Mouse (Mus musculus): Measurements from ENCODE around the gene Scgb1b20. TPM values are rescaled to one million over a fixed set of nuclear protein-coding genes. Genes with fewer than 3 reads are reported as not detected.

Scgb1b20 gene
- not detected for polyA plus RNA-seq (2014; fragmentation: Illumina TruSeq; extraction: RNeasy Lipid Tissue Mini Kit (QIAGEN cat#74804); ENCODE audit: low read depth, low replicate concordance)

DNA sequence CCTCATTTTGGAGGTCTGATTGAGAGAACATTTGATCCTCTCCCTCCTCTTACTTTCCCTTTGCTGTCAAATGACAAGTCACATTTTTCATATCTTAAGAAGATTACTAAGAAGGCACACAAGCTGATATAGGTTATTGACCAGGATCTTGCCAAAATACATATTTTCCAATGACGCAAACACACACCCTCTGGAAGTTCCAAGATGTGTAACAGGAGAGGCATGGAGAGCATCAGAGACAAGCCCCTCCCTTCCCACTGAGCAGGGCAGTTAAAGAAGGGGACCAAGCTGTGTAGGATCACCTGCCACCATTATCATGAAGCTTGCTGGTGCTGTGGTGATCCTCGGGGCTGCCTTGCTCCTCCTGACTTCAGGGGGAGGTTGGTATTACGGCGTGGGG lies at the start of gene Scgb1b20:
TSS of gene Scgb1b20 (plus strand) at position 301 of the 400 bp plus-strand sequence.

DNA sequence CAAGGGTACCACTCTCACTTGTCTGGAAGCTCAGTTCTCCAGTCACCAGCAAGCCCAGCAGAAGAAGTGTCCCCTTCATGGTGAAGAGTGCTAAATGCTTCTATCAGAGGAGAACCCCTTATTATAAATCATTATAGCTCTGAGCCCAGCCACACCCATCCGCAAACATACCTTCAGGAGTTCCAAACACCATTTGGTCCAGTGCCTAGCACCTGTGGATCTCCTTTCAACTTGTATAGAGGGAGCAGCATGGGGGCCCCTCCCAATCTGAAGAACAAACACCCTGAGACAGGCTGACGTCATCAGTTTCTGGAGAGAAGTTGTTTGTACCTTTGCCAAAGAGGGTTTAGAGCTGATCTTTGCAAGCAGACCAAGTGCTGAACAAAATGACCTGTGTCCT lies 6.8 kb upstream of the Scgb1b20 start, which contains the start of gene Scgb2b20:
TSS of gene Scgb2b20 (minus strand) at position 101 of the 400 bp plus-strand sequence.

Other genes starting within 250 kb of the Scgb1b20 start
- gene Scgb2b18, start 199.4 kb upstream of the Scgb1b20 start, polyA plus RNA-seq (2014; fragmentation: Illumina TruSeq; extraction: RNeasy Lipid Tissue Mini Kit (QIAGEN cat#74804); ENCODE audit: low read depth, low replicate concordance), result not detected
- gene Scgb1b18, start 187.7 kb upstream of the Scgb1b20 start, polyA plus RNA-seq (2014; fragmentation: Illumina TruSeq; extraction: RNeasy Lipid Tissue Mini Kit (QIAGEN cat#74804); ENCODE audit: low read depth, low replicate concordance), result not detected
- gene Scgb2b19, start 92.9 kb upstream of the Scgb1b20 start, polyA plus RNA-seq (2014; fragmentation: Illumina TruSeq; extraction: RNeasy Lipid Tissue Mini Kit (QIAGEN cat#74804); ENCODE audit: low read depth, low replicate concordance), result not detected
- not detected for gene Scgb1b19, start 85.9 kb upstream of the Scgb1b20 start, polyA plus RNA-seq (2014; fragmentation: Illumina TruSeq; extraction: RNeasy Lipid Tissue Mini Kit (QIAGEN cat#74804); ENCODE audit: low read depth, low replicate concordance)
- gene Scgb2b20, start 6.9 kb upstream of the Scgb1b20 start, polyA plus RNA-seq (2014; fragmentation: Illumina TruSeq; extraction: RNeasy Lipid Tissue Mini Kit (QIAGEN cat#74804); ENCODE audit: low read depth, low replicate concordance), result not detected
- gene Scgb2b21, start 147.2 kb downstream of the Scgb1b20 start, polyA plus RNA-seq (2014; fragmentation: Illumina TruSeq; extraction: RNeasy Lipid Tissue Mini Kit (QIAGEN cat#74804); ENCODE audit: low read depth, low replicate concordance), result not detected